Mouse (Mus musculus) bone marrow macrophage, adult 2 months (primary cell): ENCODE results near the gene Bola2.

ENCODE experiments used
- CTCF ChIP-seq: IDR thresholded peaks from 2 replicates; pipeline ENCODE4 v1.5.1; 2012; ENCODE audit warnings: low read depth, mild to moderate bottlenecking, low read length, moderate library complexity
- POLR2A ChIP-seq: IDR thresholded peaks from 2 replicates; pipeline ENCODE4 v1.6.1; 2012; ENCODE audit warnings: mild to moderate bottlenecking, low read depth, low read length, borderline replicate concordance

- TF ChIP-seq CTCF (no peak), POLR2A (no peak)
Observed at GRCm38 (mm10) chr7:126725077-126725476, 29.9 kb downstream of the Bola2 start.
